Mouse (Mus musculus) E14TG2a.4 (cell line): ENCODE data around the gene Cdyl.

Source experiments
- CTCF ChIP-seq: conservative IDR thresholded peaks from 2 replicates; pipeline ENCODE4 v1.5.1; 2014; ENCODE audit warnings: low read length
- POU5F1 ChIP-seq: IDR thresholded peaks from 2 replicates; pipeline ENCODE4 v1.6.1; 2014; ENCODE audit warnings: low read length, borderline replicate concordance

DNA sequence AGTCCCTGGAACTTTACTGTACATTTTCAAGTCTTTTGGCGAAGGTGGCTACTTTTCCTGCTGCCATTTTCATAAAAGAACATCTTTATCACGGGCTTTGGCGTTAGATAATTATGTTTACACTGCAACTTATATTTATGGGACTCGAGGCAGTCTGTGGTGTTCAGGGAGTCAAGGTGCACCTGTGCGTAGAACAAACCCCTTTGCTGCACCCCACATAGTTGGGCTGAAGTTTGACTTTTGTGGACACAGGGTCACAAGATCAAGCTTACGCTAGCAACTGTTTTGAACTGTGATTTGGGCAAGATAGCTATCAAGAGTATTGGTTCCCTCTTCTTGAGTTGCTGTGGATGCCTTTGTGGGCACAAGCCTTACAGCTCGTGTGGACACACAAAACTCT is 140.6 kb downstream of the Cdyl start:
- no peak for TF ChIP-seq CTCF
- TF ChIP-seq POU5F1, result no peak
